Comparison of ENCODE assay signal across 13 mouse cellular contexts in genomic region chr5:106416550-106416949, GRCm38 (mm10). TPM values are rescaled to one million over a fixed set of nuclear protein-coding genes. Genes with fewer than 3 reads are reported as not detected.
"Had no signal": no experiment of that assay in that cellular context is flagged by ENCODE, and none has a peak within 500 bp of the region (broad histone marks: within the 10 kb centered on the region; RNA-seq: fewer than 3 reads in every experiment).

No protein-coding gene starts in this region.

- H3K27me3 ChIP-seq: hindbrain, embryonic 15.5 days; limb, embryonic 15.5 days; liver, embryonic 15.5 days; lung, embryonic 15.5 days; midbrain, embryonic 12.5 days; neural tube, embryonic 13.5 days had no signal

- H3K4me3 ChIP-seq: hindbrain, embryonic 10.5 days; hindbrain, embryonic 15.5 days; limb, embryonic 15.5 days; liver, embryonic 15.5 days; lung, embryonic 15.5 days; midbrain, embryonic 12.5 days; neural tube, embryonic 13.5 days had no signal

- H3K27ac ChIP-seq: hindbrain, embryonic 10.5 days; hindbrain, embryonic 15.5 days; limb, embryonic 15.5 days; liver, embryonic 15.5 days; lung, embryonic 15.5 days; midbrain, embryonic 12.5 days; neural tube, embryonic 13.5 days had no signal

- H3K4me1 ChIP-seq: hindbrain, embryonic 15.5 days; limb, embryonic 15.5 days; liver, embryonic 15.5 days; lung, embryonic 15.5 days; midbrain, embryonic 12.5 days; neural tube, embryonic 13.5 days had no signal

- H3K9ac ChIP-seq: hindbrain, embryonic 15.5 days; limb, embryonic 15.5 days; liver, embryonic 15.5 days; lung, embryonic 15.5 days; midbrain, embryonic 12.5 days; neural tube, embryonic 13.5 days had no signal

- H3K9me3 ChIP-seq: hindbrain, embryonic 10.5 days; hindbrain, embryonic 15.5 days; limb, embryonic 15.5 days; liver, embryonic 15.5 days; lung, embryonic 15.5 days; midbrain, embryonic 12.5 days; neural tube, embryonic 13.5 days had no signal

- ATAC-seq: midbrain, embryonic 16.5 days had no signal

- H3K4me2 ChIP-seq: hindbrain, embryonic 15.5 days; limb, embryonic 15.5 days; liver, embryonic 15.5 days; lung, embryonic 15.5 days; midbrain, embryonic 12.5 days; neural tube, embryonic 13.5 days had no signal

- H3K36me3 ChIP-seq: hindbrain, embryonic 10.5 days; hindbrain, embryonic 15.5 days; limb, embryonic 15.5 days; liver, embryonic 15.5 days; lung, embryonic 15.5 days; midbrain, embryonic 12.5 days; neural tube, embryonic 13.5 days had no signal

- DNase-seq: layer of hippocampus, adult 9-11 months; layer of hippocampus, postnatal 36 days; spleen, adult 18-20 months had no signal

RNA-seq across cellular contexts. Expression of gene Barhl2, which starts 41.4 kb away (rescaled TPM):
- polyA plus RNA-seq: limb, embryonic 11.5 days; limb, embryonic 15.5 days; liver, embryonic 15.5 days; lung, embryonic 15.5 days; stomach, embryonic 14.5 days had no signal
